ENCODE assay signal across 8 mouse cellular contexts in genomic region chr2:91526294-91527146, GRCm38 (mm10). TPM values are rescaled to one million over a fixed set of nuclear protein-coding genes. Genes with fewer than 3 reads are reported as not detected.
DNase-seq lines count a peak whose midpoint lies in the region; ATAC-seq lines count a peak whose summit lies in the region.

TSS of gene Ckap5 (plus strand) at chr2:91526762.

- WGBS in forebrain, embryonic 14.5 days = 1% methylated on average over 53 of the region's 64 CpGs
- under 1% methylated on average over 54 of the region's 64 CpGs for WGBS in neural tube, embryonic 15.5 days

- H3K9me3 ChIP-seq in forebrain, embryonic 14.5 days (replicated peaks; ENCODE audit: control insufficient read depth, low read length) = no peaks in the 10 kb centered on the region
- no peaks in the 10 kb centered on the region for H3K9me3 ChIP-seq in neural tube, embryonic 15.5 days (replicated peaks)

- H3K27ac ChIP-seq in forebrain, embryonic 14.5 days (ENCODE audit: low read depth, low read length) = peak within 1 kb of the TSS; percentile 88
- H3K27ac ChIP-seq in neural tube, embryonic 15.5 days (replicated peaks) = peak within 1 kb of the TSS; percentile 87

- no peaks in the 10 kb centered on the region for H3K27me3 ChIP-seq in forebrain, embryonic 14.5 days (replicated peaks; ENCODE audit: control insufficient read depth, insufficient read depth, low read length)
- H3K27me3 ChIP-seq in neural tube, embryonic 15.5 days (replicated peaks) = no peaks in the 10 kb centered on the region

- peak within 1 kb of the TSS; percentile 72 for H3K4me2 ChIP-seq in forebrain, embryonic 14.5 days (ENCODE audit: low read length)
- H3K4me2 ChIP-seq in neural tube, embryonic 15.5 days = peak within 1 kb of the TSS; percentile 60

- peak within 1 kb of the TSS; percentile 94 for H3K4me3 ChIP-seq in forebrain, embryonic 14.5 days (ENCODE audit: low read depth, low read length)
- peak within 1 kb of the TSS; percentile 94 for H3K4me3 ChIP-seq in neural tube, embryonic 15.5 days (replicated peaks)

- intact Hi-C loops in heart, postnatal 14 days (cut with DNase I) = no loop called here

- peaks cover 7% of the 10 kb centered on the region; the same call in 1 of the 2 replicates for H3K36me3 ChIP-seq in forebrain, embryonic 14.5 days (ENCODE audit: control insufficient read depth, insufficient read depth, low read length)
- H3K36me3 ChIP-seq in neural tube, embryonic 15.5 days = no peaks in the 10 kb centered on the region

- peak within 1 kb of the TSS; percentile 95 for H3K9ac ChIP-seq in forebrain, embryonic 14.5 days (ENCODE audit: low read length)
- peak within 1 kb of the TSS; percentile 98 for H3K9ac ChIP-seq in neural tube, embryonic 15.5 days (replicated peaks)

- peaks cover 2% of the 10 kb centered on the region; the same call in 1 of the 2 replicates for H3K4me1 ChIP-seq in forebrain, embryonic 14.5 days (ENCODE audit: control insufficient read depth, insufficient read depth, low read length)
- H3K4me1 ChIP-seq in neural tube, embryonic 15.5 days = peaks cover 14% of the 10 kb centered on the region

- ATAC-seq in forebrain, embryonic 14.5 days = peak; percentile 100
- ATAC-seq in neural tube, embryonic 15.5 days (ENCODE audit: low FRiP score) = peak; percentile 99

- peak; percentile 96 for DNase-seq in ES-CJ7 (ENCODE audit: low read depth, low spot score)
- DNase-seq in cerebellum, adult 11 months = peak; percentile 89
- peak; percentile 97 for DNase-seq in forebrain, embryonic 14.5 days (ENCODE audit: low spot score)
- DNase-seq in heart, postnatal 14 days = peak; percentile 89 to 91
- DNase-seq in layer of hippocampus, adult 11-12 months (ENCODE audit: low spot score) = peak; percentile 95
- peak; percentile 92 to 94 for DNase-seq in lung, adult 18-20 months
- DNase-seq in testis, postnatal 14 days (ENCODE audit: low spot score) = peak; percentile 98

RNA-seq across cellular contexts. Expression of gene Ckap5, which starts in this region (rescaled TPM):
- 106 and 133 TPM in 2 replicates for polyA plus RNA-seq in forebrain, embryonic 14.5 days (2014; fragmentation: Nextera tagmentation; extraction: Ambion mirVana)
- 10 to 100 TPM; 47.0 to 53.1 TPM for total RNA-seq in heart, postnatal 14 days (2021)
- 95.3 and 98.4 TPM in 2 replicates for polyA plus RNA-seq in neural tube, embryonic 15.5 days (2015; fragmentation: Nextera tagmentation; extraction: Ambion mirVana)

Comparison
In these comparisons a context has a peak if more than half of its experiments do, and no peak if none do; other contexts are left out.
1. Peak in every context shown above with its lines: DNase-seq, ATAC-seq, H3K4me3 ChIP-seq and H3K27ac ChIP-seq.